Mouse (Mus musculus) WW6 (cell line): ENCODE results near the gene Gm21953.
"Not testable (repeated sequence)": the region's sequence is repeated elsewhere in the genome, so short reads cannot be mapped to it uniquely, and the experiment has no call there.

Source experiments
- DNase-seq: peaks from one replicate; pipeline ENCODE4 v3.0.0-alpha.2; 2013; ENCODE audit warnings: low read depth, low spot score

Gene Gm21953

GRCm38 (mm10) chr4:42293967-42294366 is at the start of gene Gm21953:
TSS of gene Gm21953 (plus strand) at chr4:42294267.
- not testable (repeated sequence) for DNase-seq

DNA sequence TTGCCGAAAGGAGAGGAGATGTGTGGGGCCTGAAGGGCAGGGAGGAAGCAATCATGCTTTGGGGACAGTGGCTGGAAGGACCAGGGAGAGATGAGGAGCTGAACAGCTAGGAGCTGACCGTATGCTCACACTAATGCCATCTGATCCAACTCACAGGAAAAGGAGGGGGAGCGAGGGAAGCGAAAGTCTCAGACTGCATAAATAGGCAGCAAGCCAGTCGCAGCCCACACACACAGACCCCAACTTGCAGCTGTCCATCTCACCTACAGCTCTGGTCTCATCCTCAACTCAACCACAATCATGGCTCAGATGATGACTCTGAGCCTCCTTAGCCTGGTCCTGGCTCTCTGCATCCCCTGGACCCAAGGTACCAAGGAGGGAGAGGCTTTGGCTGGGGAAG is 38.6 kb upstream of the Gm21953 start, which contains the start of gene Ccl21b:
Gene Ccl21b (plus strand): TSS at position 301 of the 400 bp plus-strand sequence.
- DNase-seq, result not testable (repeated sequence)

GRCm38 (mm10) chr4:42318034-42318433 is 24.0 kb downstream of the Gm21953 start, which contains the start of gene Fam205a3:
TSS of gene Fam205a3 (plus strand) at chr4:42318334.
- not testable (repeated sequence) for DNase-seq
